Mouse (Mus musculus): Measurements from ENCODE around the gene Tcap. TPM values are rescaled to one million over a fixed set of nuclear protein-coding genes. Genes with fewer than 3 reads are reported as not detected.

Tcap gene
- total and polyA plus RNA-seq, 3 experiments = not detected

- H3K4me3 ChIP-seq (replicated peaks in 1 of 3; ENCODE audit: low read depth in 2 of 3, low read length in 2 of 3, poor library complexity in 1 of 3) = peak overlapping the region in 1 of 3 experiments; percentile 4
These were observed 37.4 kb upstream of the Tcap start for GRCm38 (mm10) chr11:98346168-98346567.

DNA sequence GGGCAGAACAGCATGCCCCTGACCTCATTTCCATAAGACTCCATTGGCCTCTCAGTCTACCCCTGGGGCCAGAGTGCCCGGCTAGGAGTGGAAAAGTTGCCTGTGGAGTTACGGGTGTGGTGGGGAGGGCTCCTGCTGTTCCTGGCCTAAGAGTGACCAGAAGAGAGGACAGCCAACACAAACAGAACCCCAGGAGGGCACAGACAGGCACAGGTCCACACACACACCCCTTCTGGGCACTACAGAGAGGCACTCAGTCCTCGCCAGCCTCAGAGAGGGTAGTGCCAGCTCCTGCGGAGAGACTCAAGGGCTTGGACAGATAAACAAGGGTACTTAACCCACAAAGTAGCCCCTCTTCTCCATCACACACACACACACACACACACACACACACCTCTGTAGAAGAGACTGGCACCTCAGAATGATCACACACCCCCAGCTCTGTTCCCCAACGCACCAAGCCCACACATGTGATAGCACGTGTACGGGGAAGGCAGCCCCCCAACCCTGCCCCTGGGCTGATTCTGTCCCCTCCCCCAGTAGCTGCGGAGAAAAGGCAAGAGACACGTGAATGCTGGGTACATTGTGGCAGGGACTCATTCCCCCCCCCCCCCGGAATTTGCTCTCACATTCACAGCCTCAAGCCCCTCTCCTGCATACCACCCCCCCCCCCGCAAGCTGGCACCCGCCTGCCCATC is 36.1 kb upstream of the Tcap start:
- no peak overlapping the region for H3K4me3 ChIP-seq (replicated peaks in 1 of 3; ENCODE audit: low read depth in 2 of 3, low read length in 2 of 3, poor library complexity in 1 of 3)
- H3K36me3 ChIP-seq (replicated peaks in 1 of 2; ENCODE audit: control insufficient read depth in 1 of 2, insufficient read depth in 1 of 2, low read length in 1 of 2) = no peaks in the 10 kb centered on the region
- no peak overlapping the region for H3K4me2 ChIP-seq (ENCODE audit: insufficient read depth, low read depth, poor library complexity, severe bottlenecking)
- no peak for DNase-seq (ENCODE audit: extremely low read depth)
- peaks cover 73% of the 10 kb centered on the region for H3K27me3 ChIP-seq (replicated peaks)
- no peaks in the 10 kb centered on the region for H3K9me3 ChIP-seq (replicated peaks; ENCODE audit: low read length)
- in situ Hi-C loops (cut with MboI; ENCODE audit: low pct_ligation_motif_present, low pct_unique_long_range_greater_than_20kb, low sequenced_read_pairs) = loop anchor here (25.0 kb wide), 1 partner anchor 290 kb away; the partner anchor contains the start of genes Gm12355, Gsdma2 and Gsdma3
- H3K4me1 ChIP-seq (ENCODE audit: control insufficient read depth in 1 of 2, insufficient read depth in 2 of 2) = peaks cover 5 to 14% of the 10 kb centered on the region in 2 experiments; a peak in 3 of 4 replicates
- H3K79me2 ChIP-seq (replicated peaks; ENCODE audit: control insufficient read depth, extremely low read depth, insufficient read depth, poor library complexity, severe bottlenecking) = no peaks in the 10 kb centered on the region
- dilution Hi-C loops (cut with MboI; ENCODE audit: extremely low pct_ligation_motif_present, extremely low pct_unique_long_range_greater_than_20kb, low sequenced_read_pairs) = no loop called here
- no peak overlapping the region for H3K9ac ChIP-seq (ENCODE audit: insufficient read depth, low read depth)
- no peak overlapping the region for H3K27ac ChIP-seq (ENCODE audit: insufficient read depth, low read depth)
- TF ChIP-seq MXI1 (IDR thresholded peaks at IDR 0.05; ENCODE audit: low read depth, low read length) (no peak), TCF12 (IDR thresholded peaks at IDR 0.05; ENCODE audit: low read depth, low read length) (no peak), USF2 (conservative IDR thresholded peaks at IDR 0.05; ENCODE audit: low read depth, low read length) (no peak), ELF1 (IDR thresholded peaks at IDR 0.05; ENCODE audit: low read depth, low read length) (no peak), POLR2A (IDR thresholded peaks at IDR 0.05; ENCODE audit: low read depth, low read length) (no peak), ZNF384 (IDR thresholded peaks at IDR 0.05; ENCODE audit: low read depth, low read length) (no peak), E2F4 (IDR thresholded peaks at IDR 0.05; ENCODE audit: insufficient replicate concordance, low read depth, low read length) (no peak), SMC3 (IDR thresholded peaks at IDR 0.05; ENCODE audit: low read depth, low read length) (no peak), RCOR1 (conservative IDR thresholded peaks at IDR 0.05; ENCODE audit: low read depth, low read length) (no peak), JUND (conservative IDR thresholded peaks at IDR 0.05; ENCODE audit: low read depth, low read length) (no peak), CHD1 (IDR thresholded peaks at IDR 0.05; ENCODE audit: low read depth, low read length) (no peak), GABPA (IDR thresholded peaks at IDR 0.05; ENCODE audit: insufficient replicate concordance, low read depth, low read length) (no peak), MAZ (IDR thresholded peaks at IDR 0.05; ENCODE audit: low read depth, low read length) (no peak), MYC (IDR thresholded peaks at IDR 0.05; ENCODE audit: low read depth, low read length) (no peak)

More at GRCm38 (mm10) chr11:98346168-98346567, 37.4 kb upstream of the Tcap start:
- no peaks in the 10 kb centered on the region for H3K9me3 ChIP-seq (replicated peaks; ENCODE audit: low read length)
- peaks cover 72% of the 10 kb centered on the region for H3K27me3 ChIP-seq (replicated peaks)
- peak overlapping the region; percentile 92 for H3K4me2 ChIP-seq (ENCODE audit: insufficient read depth, low read depth, poor library complexity, severe bottlenecking)
- in situ Hi-C loops (cut with MboI; ENCODE audit: low pct_ligation_motif_present, low pct_unique_long_range_greater_than_20kb, low sequenced_read_pairs) = loop anchor here (25.0 kb wide), 1 partner anchor 291 kb away; the partner anchor contains the start of genes Gm12355, Gsdma2 and Gsdma3
- dilution Hi-C loops (cut with MboI; ENCODE audit: extremely low pct_ligation_motif_present, extremely low pct_unique_long_range_greater_than_20kb, low sequenced_read_pairs) = no loop called here
- no peak for DNase-seq (ENCODE audit: extremely low read depth)
- no peaks in the 10 kb centered on the region for H3K36me3 ChIP-seq (replicated peaks in 1 of 2; ENCODE audit: control insufficient read depth in 1 of 2, insufficient read depth in 1 of 2, low read length in 1 of 2)
- H3K9ac ChIP-seq (ENCODE audit: insufficient read depth, low read depth) = no peak overlapping the region
- H3K4me1 ChIP-seq (ENCODE audit: control insufficient read depth in 1 of 2, insufficient read depth in 2 of 2) = peaks cover 5 to 23% of the 10 kb centered on the region in 2 experiments; a peak in 3 of 4 replicates
- H3K27ac ChIP-seq (ENCODE audit: insufficient read depth, low read depth) = no peak overlapping the region
- no peak for TF ChIP-seq ELF1 (IDR thresholded peaks at IDR 0.05; ENCODE audit: low read depth, low read length)
- no peak for TF ChIP-seq SIN3A (IDR thresholded peaks at IDR 0.05; ENCODE audit: low read length)
- no peak for TF ChIP-seq ZKSCAN1 (IDR thresholded peaks at IDR 0.05; ENCODE audit: borderline replicate concordance, low read depth, low read length)
- no peak for TF ChIP-seq TBP (conservative IDR thresholded peaks at IDR 0.05; ENCODE audit: low read depth, low read length)
- TF ChIP-seq BHLHE40 (IDR thresholded peaks at IDR 0.05; ENCODE audit: low read depth, low read length) = no peak
- TF ChIP-seq ETS1 (conservative IDR thresholded peaks at IDR 0.05; ENCODE audit: low read depth, low read length) = no peak
- TF ChIP-seq POLR2A (IDR thresholded peaks at IDR 0.05; ENCODE audit: low read depth, low read length) = no peak
- TF ChIP-seq CHD1 (IDR thresholded peaks at IDR 0.05; ENCODE audit: low read depth, low read length) = no peak
- no peak for TF ChIP-seq ZMIZ1 (IDR thresholded peaks at IDR 0.05; ENCODE audit: low read depth, low read length)
- no peak for TF ChIP-seq ZNF384 (IDR thresholded peaks at IDR 0.05; ENCODE audit: low read depth, low read length)
- no peaks in the 10 kb centered on the region for H3K79me2 ChIP-seq (replicated peaks; ENCODE audit: control insufficient read depth, extremely low read depth, insufficient read depth, poor library complexity, severe bottlenecking)
